Mouse (Mus musculus) liver, postnatal 0 days (tissue): Measurements from ENCODE around the gene Atrn.
A peak's percentile ranks its signal among the peaks of the same experiment; 100 is the strongest.

ENCODE experiments used
- CTCF ChIP-seq: sonication (generic); IDR thresholded peaks from 2 replicates; pipeline ENCODE4 v1.5.1; 2016; ENCODE audit warnings: antibody characterized with exemption, low read depth
- EP300 ChIP-seq: IDR thresholded peaks from 2 replicates; pipeline ENCODE4 v1.6.1; 2016; ENCODE audit warnings: antibody characterized with exemption, low read depth, mild to moderate bottlenecking

DNA sequence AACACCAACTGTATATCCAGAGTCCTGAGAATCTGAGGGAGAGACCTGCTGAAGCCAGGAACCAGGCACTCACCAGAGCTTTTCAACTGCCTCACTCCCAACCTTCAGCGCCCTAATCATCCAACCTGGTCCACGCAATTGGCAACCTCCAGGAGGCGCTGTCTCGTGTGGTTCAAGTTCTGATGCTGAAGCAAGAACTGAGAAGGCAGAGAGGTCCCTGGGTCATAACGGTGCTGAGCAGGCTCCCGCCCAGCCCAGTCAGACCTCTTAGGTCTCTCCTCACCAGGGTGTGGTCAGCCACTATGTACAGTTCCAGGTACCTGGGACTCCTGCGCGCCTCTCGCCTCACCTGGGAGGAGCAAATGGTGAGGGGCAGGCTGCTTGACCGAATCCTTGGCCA, 149.3 kb downstream of the Atrn start:
- TF ChIP-seq CTCF (peak; percentile 85), EP300 (no peak)
